Mouse (Mus musculus) kidney, embryonic 16.5 days (tissue): ENCODE measurements at regions not wholly inside any gene's neighbourhood (a gene's known extent, or its start where the extent isn't known, plus 50 kb on each side); places are given as distances from the start of the nearest gene placed in this dataset.

ENCODE experiments used
- ATAC-seq: fragments of 200-750 bp; cut with Nextera tagmentation; 2 replicates; pipeline ENCODE4 v1.8.0; 2017; ENCODE audit warnings: moderate TSS enrichment; ENCODE audit not compliant: low FRiP score, low TSS enrichment
- H3K27ac ChIP-seq: fragments of 300-500 bp; sonication (generic); 2 replicates; pipeline ENCODE4 v1.5.1; 2014; ENCODE audit warnings: low read length
- H3K27me3 ChIP-seq: fragments of 300-500 bp; sonication (generic); 2 replicates; pipeline ENCODE4 v1.6.1; 2014; ENCODE audit warnings: low read length, control low read depth, mixed read lengths; ENCODE audit not compliant: insufficient read depth
- H3K36me3 ChIP-seq: fragments of 300-500 bp; sonication (generic); 2 replicates; pipeline ENCODE4 v1.6.1; 2014; ENCODE audit warnings: low read length, control low read depth, mixed read lengths; ENCODE audit not compliant: insufficient read depth
- H3K4me1 ChIP-seq: fragments of 300-500 bp; sonication (generic); 2 replicates; pipeline ENCODE4 v1.6.1; 2014; ENCODE audit warnings: low read length, control low read depth, mixed read lengths; ENCODE audit not compliant: insufficient read depth
- H3K4me2 ChIP-seq: fragments of 300-500 bp; sonication (generic); replicated peaks from 2 replicates; pipeline ENCODE4 v1.6.1; 2014; ENCODE audit warnings: low read depth, low read length
- H3K4me3 ChIP-seq: fragments of 300-500 bp; sonication (generic); 2 replicates; pipeline ENCODE4 v1.5.1; 2014; ENCODE audit warnings: mild to moderate bottlenecking, low read length
- H3K9ac ChIP-seq: fragments of 300-500 bp; sonication (generic); replicated peaks from 2 replicates; pipeline ENCODE4 v1.6.1; 2014; ENCODE audit warnings: low read length
- H3K9me3 ChIP-seq: fragments of 300-500 bp; sonication (generic); 2 replicates; pipeline ENCODE4 v1.6.1; 2016; ENCODE audit warnings: low read length, control low read depth
- WGBS: fragments of 180-500 bp; shearing (Covaris S2); extraction: QIAGEN DNeasy Blood & Tissue Kit; methylation state at CpG from one replicate; pipeline ENCODE4 v1.1.7; 2014; 5-methylcytosine and 5-hydroxymethylcytosine counted together

DNA sequence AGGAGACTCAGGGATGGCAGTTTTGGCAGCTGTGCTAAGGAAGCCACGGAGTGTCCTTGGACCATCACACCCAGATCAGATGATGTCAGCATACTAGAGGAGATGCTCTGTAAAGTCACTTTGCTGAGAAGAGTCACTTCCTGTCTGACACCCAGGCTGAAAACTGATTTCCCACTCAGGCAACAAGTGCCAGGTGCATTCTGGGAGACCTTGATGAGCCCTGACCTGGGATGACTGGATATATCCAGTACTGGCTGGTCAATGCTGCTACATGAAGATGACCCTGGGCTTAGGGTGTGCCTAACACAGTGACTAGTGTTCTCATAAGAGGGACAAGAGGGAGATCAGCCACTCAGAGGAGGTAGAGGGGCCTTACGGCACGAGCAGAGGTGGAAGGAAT lies 110.2 kb upstream of the Eef2kmt start:
- H3K9ac ChIP-seq = no peak overlapping the region
- no peaks in the 10 kb centered on the region for H3K27me3 ChIP-seq
- no peaks in the 10 kb centered on the region for H3K4me1 ChIP-seq
- no peaks in the 10 kb centered on the region for H3K9me3 ChIP-seq
- ATAC-seq = no peak
- H3K27ac ChIP-seq = no peak overlapping the region
- WGBS = 93% methylated on average over 3 of the region's 3 CpGs
- no peaks in the 10 kb centered on the region for H3K36me3 ChIP-seq
- no peak overlapping the region for H3K4me3 ChIP-seq
- H3K4me2 ChIP-seq = no peak overlapping the region

DNA sequence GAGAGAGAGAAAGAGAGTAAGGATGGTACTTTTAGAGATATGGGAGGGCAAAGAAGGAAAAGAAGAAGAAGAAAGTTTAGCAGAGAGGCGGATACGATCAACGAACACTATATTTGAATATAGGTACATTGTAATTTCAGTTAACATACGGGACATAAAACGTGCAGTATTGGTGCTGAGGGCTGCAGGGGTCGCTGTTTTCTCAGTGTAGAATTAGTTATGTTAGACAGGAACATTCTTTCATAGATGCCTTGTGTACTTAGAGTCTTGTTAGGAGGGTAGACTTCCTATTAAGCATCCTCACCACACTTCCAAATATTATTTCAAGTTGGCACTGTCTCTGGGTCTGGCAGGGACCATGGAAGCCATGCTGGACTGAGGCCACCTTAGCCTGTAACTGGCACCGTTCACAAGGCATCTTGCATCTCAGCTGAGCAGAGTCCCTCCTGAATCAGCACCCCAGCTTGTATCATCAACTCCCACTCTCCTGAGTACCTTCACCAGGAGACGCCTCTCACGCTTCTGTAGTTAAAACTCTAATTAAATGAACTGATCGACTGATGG lies 107.3 kb upstream of the Eef2kmt start:
- no peaks in the 10 kb centered on the region for H3K4me1 ChIP-seq
- WGBS = 73% methylated on average over 10 of the region's 10 CpGs

DNA sequence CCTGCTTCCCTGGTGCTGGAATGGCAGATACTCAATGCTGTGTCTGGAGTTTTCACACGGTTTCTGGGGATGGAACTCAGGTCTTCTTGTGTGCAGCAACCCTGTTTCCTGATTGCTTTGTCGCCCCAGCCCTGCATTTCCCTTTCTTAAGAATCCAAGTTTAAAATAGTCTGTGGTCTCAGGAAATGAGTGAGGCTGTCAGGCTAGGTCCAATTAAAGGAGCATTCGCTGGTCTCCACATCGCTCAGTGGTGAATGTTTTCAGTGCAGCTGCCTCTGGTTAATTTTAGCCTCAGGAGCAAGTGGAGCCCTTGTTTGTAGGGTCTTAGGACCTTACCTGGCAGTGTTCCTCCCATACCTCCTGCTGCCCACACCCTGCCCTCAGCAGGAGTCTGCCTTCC lies 103.4 kb upstream of the Eef2kmt start:
- ATAC-seq = no peak
- H3K9ac ChIP-seq = no peak overlapping the region
- H3K9me3 ChIP-seq = peaks cover 6% of the 10 kb centered on the region; the same call in 1 of the 2 replicates
- 74% methylated on average over 4 of the region's 4 CpGs for WGBS
- H3K27me3 ChIP-seq = no peaks in the 10 kb centered on the region
- H3K27ac ChIP-seq = no peak overlapping the region
- no peak overlapping the region for H3K4me2 ChIP-seq
- no peaks in the 10 kb centered on the region for H3K36me3 ChIP-seq
- H3K4me3 ChIP-seq = no peak overlapping the region
- H3K4me1 ChIP-seq = no peaks in the 10 kb centered on the region

More for the DNA sequence above, 107.3 kb upstream of the Eef2kmt start:
- H3K27ac ChIP-seq = no peak overlapping the region
- H3K9ac ChIP-seq = no peak overlapping the region
- H3K36me3 ChIP-seq = no peaks in the 10 kb centered on the region
- H3K4me3 ChIP-seq = no peak overlapping the region
- ATAC-seq = no peak
- no peak overlapping the region for H3K4me2 ChIP-seq
- H3K9me3 ChIP-seq = no peaks in the 10 kb centered on the region
- H3K27me3 ChIP-seq = no peaks in the 10 kb centered on the region

DNA sequence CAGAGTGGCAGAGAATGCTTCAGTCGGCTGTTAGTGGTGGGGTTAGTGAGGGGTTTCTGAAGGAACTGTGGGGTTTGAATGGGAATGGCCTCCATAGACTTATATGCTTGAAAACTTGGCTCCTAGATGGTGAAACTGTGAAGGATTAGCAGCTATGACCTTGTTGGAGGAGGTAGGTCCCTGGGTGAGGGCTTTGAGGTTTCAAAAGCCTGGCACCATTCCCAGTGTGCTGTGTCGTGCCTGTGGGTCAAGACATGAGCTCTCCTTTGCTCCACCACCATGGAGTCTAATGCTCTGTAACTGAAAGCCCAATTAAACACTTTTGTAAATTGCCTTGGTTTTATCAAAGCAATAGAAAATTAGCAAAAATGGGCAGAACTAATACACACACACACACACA lies 98.1 kb upstream of the Eef2kmt start:
- Histone ChIP-seq H3K4me1 (peaks cover 9% of the 10 kb centered on the region; the same call in 1 of the 2 replicates), H3K27me3 (no peaks in the 10 kb centered on the region), H3K4me3 (no peak overlapping the region), H3K36me3 (0 out of 2 replicates have a peak, but pooled peaks cover 2% of the 10 kb centered on the region), H3K9me3 (peaks cover 6% of the 10 kb centered on the region; the same call in 1 of the 2 replicates), H3K9ac (no peak overlapping the region), H3K4me2 (no peak overlapping the region), H3K27ac (no peak overlapping the region)
- no peak for ATAC-seq
- 65% methylated on average over 2 of the region's 2 CpGs for WGBS

DNA sequence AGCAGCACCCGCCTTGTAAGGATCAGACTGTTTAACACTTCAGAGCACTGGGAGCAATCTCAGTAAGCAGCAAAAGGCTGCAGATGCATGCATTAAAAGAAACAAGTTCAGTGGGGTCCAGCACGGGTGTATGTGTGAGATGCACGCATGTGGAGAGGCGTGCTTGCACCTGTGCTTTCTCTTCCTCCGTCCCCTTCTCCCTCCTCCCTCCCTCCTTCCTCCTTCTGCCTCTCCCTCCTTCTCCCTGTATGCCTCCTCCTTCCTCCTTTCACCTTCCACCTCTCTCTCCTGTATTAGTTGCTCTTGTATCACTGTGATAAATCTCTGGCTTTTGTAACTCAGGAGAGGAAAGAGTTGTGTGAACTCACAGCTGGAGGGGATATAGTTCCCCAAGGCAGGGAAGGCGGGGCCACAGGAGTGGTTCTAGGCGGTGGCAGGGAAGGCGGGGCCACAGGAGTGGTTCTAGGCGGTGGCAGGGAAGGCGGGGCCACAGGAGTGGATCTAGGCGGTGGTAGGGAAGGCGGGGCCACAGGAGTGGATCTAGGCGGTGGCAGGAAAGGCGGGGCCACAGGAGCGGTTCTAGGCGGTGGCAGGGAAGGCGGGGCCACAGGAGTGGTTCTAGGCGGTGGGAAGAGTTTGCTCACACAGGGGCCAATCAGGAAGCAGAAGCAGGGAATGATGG lies 96.2 kb upstream of the Eef2kmt start:
- peaks cover 9% of the 10 kb centered on the region; the same call in 1 of the 2 replicates for H3K4me1 ChIP-seq
- 3% methylated on average over 18 of the region's 18 CpGs for WGBS
- ATAC-seq = peak; percentile 87
- H3K27me3 ChIP-seq = no peaks in the 10 kb centered on the region
- no peak overlapping the region for H3K27ac ChIP-seq
- H3K9me3 ChIP-seq = peaks cover under 1% of the 10 kb centered on the region; the same call in 1 of the 2 replicates
- no peak overlapping the region for H3K4me3 ChIP-seq
- H3K4me2 ChIP-seq = peak overlapping the region; percentile 41
- H3K36me3 ChIP-seq = 0 out of 2 replicates have a peak, but pooled peaks cover 2% of the 10 kb centered on the region
- H3K9ac ChIP-seq = no peak overlapping the region

DNA sequence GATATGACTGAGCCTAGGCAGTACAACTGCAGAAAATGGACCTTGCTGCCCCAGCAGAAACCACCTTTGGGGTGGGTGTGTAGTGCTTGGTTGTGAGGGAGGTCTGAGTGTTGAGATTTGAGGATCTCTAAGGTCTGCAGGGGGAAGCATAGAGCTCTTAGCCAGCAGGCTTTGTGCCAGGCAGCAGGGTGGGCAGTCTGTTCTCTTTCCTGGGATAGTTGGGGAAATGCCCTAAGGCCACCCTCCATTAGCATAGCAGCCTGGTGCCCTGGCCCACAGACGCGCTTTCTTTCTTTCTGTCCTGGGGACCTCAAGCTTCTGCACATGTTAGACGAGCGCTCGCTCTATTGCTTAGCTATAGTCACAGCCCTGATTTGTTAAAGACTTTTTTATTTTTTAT lies 91.4 kb upstream of the Eef2kmt start:
- 83% methylated on average over 5 of the region's 5 CpGs for WGBS
- ATAC-seq = no peak
- Histone ChIP-seq H3K4me1 (0 out of 2 replicates have a peak, but pooled peaks cover 4% of the 10 kb centered on the region), H3K36me3 (0 out of 2 replicates have a peak, but pooled peaks cover 2% of the 10 kb centered on the region), H3K4me3 (no peak overlapping the region), H3K27me3 (no peaks in the 10 kb centered on the region), H3K27ac (no peak overlapping the region), H3K9ac (no peak overlapping the region), H3K4me2 (no peak overlapping the region), H3K9me3 (no peaks in the 10 kb centered on the region)

DNA sequence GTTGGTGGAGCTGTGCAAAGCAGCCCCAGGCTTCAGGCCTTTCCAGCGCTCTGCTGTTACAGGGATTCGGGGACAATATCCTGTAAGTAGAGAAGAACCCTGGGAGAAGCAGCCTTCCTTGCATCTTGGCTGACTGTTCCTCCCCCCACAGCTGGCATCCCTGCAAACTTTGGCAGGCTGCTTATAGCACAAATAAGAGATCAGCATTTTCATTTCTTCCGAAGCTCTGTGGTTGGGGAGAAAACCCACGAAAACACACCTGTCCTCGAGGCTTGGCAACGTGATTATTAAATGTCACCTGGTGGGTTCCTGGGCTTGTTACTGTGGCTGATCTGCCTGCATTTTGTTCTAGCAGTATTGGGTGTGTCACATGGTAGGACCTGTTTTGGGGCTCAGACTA lies 86.5 kb upstream of the Eef2kmt start:
- Histone ChIP-seq H3K9ac (no peak overlapping the region), H3K9me3 (no peaks in the 10 kb centered on the region), H3K4me3 (no peak overlapping the region), H3K36me3 (no peaks in the 10 kb centered on the region), H3K4me2 (no peak overlapping the region), H3K27ac (no peak overlapping the region), H3K27me3 (no peaks in the 10 kb centered on the region), H3K4me1 (no peaks in the 10 kb centered on the region)
- 85% methylated on average over 6 of the region's 6 CpGs for WGBS
- no peak for ATAC-seq

DNA sequence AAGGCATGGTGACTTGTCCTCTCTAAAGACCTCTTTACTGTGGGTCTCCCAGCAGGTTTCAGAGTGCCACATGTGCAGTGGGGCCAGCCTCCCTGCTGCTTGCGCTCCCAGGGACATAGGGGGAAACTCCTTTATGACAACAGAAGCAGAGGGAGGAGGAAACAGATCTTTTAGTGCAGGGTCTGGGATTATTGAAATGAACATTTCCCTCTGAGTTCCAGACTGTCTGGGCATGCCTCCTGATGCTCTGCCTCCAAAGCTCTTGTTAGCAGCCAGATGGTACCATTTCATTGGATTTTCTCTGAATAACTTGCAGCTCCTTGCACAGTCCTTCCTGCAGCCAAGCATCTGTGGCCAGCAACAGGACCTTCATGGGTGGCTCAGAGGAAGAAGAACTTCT lies 60.5 kb upstream of the Eef2kmt start:
- Histone ChIP-seq H3K4me1 (no peaks in the 10 kb centered on the region), H3K9me3 (peaks cover 4% of the 10 kb centered on the region; the same call in 1 of the 2 replicates), H3K27ac (no peak overlapping the region), H3K9ac (no peak overlapping the region), H3K4me3 (no peak overlapping the region), H3K27me3 (no peaks in the 10 kb centered on the region), H3K4me2 (no peak overlapping the region), H3K36me3 (no peaks in the 10 kb centered on the region)
- ATAC-seq = no peak
- WGBS = 50% methylated on average over 1 of the region's 1 CpGs

DNA sequence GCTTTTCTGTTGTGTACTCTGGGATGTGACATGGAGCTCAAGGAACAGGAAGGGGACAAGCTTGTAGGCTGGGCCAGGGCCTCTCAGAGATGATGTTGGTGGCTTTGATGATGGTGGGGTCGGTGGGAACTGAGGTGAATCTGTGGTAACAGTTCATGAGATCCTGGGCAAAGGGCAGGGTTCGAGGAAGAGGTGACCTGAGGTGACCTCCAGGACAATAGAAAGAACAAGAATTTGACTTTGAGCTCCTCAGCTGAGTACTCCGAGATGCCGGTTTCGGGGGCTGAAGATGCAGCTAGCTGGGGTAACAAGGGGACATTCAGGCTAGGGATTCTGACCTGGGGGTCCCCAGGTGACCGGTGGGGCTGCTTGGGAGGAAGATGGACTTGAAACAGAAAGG lies 57.5 kb upstream of the Eef2kmt start:
- Histone ChIP-seq H3K4me1 (no peaks in the 10 kb centered on the region), H3K27me3 (0 out of 2 replicates have a peak, but pooled peaks cover 2% of the 10 kb centered on the region)
- WGBS = 79% methylated on average over 6 of the region's 6 CpGs

DNA sequence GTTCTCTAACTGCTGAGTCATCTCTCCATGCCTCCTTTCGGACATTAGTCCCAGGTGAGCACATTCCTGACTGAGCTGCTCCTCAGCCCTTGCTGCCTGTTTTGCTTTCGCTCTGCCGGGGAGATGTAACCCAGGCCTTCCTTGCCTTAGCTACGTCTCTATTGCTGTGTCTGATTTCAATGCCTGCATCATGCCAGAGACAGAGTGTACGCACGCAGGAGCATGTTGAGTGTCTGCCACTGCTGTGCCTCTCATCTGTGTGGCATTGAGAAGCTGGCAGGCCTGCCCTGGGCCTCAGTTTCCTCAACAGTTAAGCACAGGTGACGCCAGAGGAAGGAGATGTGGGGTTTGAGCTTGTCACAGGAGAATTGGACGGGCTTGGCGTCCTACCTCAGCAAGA lies 55.7 kb upstream of the Eef2kmt start:
- Histone ChIP-seq H3K27me3 (peaks cover 10% of the 10 kb centered on the region; the same call in 1 of the 2 replicates), H3K4me1 (no peaks in the 10 kb centered on the region), H3K4me2 (no peak overlapping the region), H3K9ac (no peak overlapping the region), H3K27ac (no peak overlapping the region), H3K36me3 (no peaks in the 10 kb centered on the region), H3K4me3 (no peak overlapping the region), H3K9me3 (no peaks in the 10 kb centered on the region)
- ATAC-seq = no peak
- 83% methylated on average over 9 of the region's 9 CpGs for WGBS

More for the DNA sequence above, 57.5 kb upstream of the Eef2kmt start:
- no peak overlapping the region for H3K4me2 ChIP-seq
- no peaks in the 10 kb centered on the region for H3K36me3 ChIP-seq
- no peak overlapping the region for H3K27ac ChIP-seq
- no peaks in the 10 kb centered on the region for H3K9me3 ChIP-seq
- H3K4me3 ChIP-seq = no peak overlapping the region
- H3K9ac ChIP-seq = no peak overlapping the region
- ATAC-seq = no peak
